Mouse (Mus musculus) testis, adult 2 months (tissue): ENCODE data around the gene Dnah2.

Source experiments
- CTCF ChIP-seq: fragments of 200-500 bp; IDR thresholded peaks from 2 replicates; pipeline ENCODE4 v1.5.1; 2012; ENCODE audit warnings: low read depth, mild to moderate bottlenecking, inconsistent platforms, low read length, moderate library complexity; ENCODE audit not compliant: control insufficient read depth, insufficient read depth, insufficient replicate concordance
- POLR2A ChIP-seq: fragments of 200-500 bp; IDR thresholded peaks from 2 replicates; pipeline ENCODE4 v1.6.1; 2012; ENCODE audit warnings: low read depth, mild to moderate bottlenecking, inconsistent platforms, low read length, moderate library complexity; ENCODE audit not compliant: control insufficient read depth

DNA sequence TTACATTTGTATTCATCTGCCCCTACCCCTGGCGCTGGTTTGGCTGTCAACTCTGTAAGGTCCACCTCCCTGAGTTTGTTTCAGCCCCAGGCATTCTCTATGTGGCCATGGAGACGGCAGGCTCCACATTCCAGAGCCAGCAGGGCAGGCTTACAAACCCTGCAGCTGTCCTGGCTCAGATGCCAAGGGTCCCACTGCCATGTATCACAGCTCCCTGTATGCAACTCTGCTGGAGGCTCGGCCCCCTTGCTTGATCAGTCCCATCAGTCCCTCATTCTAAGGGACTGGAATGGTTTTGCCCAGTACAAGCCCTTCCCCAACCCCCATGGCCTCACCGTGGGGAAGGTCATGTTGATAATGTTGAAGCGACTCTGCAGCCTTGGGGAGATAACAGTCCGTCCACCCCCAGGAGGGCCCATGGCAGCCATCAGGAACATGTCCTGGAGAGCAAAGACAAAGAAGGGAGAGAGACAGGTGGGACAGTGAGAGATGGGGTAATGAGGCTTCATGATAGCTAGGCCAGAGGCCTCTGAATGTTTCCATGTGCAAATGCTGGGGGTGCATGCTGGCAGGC lies 91.8 kb downstream of the Dnah2 start:
- TF ChIP-seq POLR2A (no peak), CTCF (no peak)
